Mouse (Mus musculus) thymus, adult 2 months (tissue): ENCODE results near the gene Jarid2.

Experiments used
- CTCF ChIP-seq: fragments of 200-500 bp; IDR thresholded peaks from 2 replicates; pipeline ENCODE4 v1.5.1; 2012; ENCODE audit warnings: mild to moderate bottlenecking, control low read depth, low read length, moderate library complexity, borderline replicate concordance; ENCODE audit not compliant: control insufficient read depth, poor library complexity, insufficient read depth; ENCODE audit errors: extremely low read depth
- POLR2A ChIP-seq: fragments of 200-500 bp; IDR thresholded peaks from 2 replicates; pipeline ENCODE4 v1.6.1; 2012; ENCODE audit warnings: mild to moderate bottlenecking, low read length, control low read depth, moderate library complexity; ENCODE audit not compliant: control insufficient read depth, poor library complexity, insufficient read depth; ENCODE audit errors: extremely low read depth

- TF ChIP-seq CTCF (no peak), POLR2A (no peak)
Observed at GRCm38 (mm10) chr13:44715187-44715885, 13.9 kb upstream of the Jarid2 start.
